Comparison of ENCODE assay signal across 10 mouse cellular contexts in genomic region chr11:59614120-59614519, GRCm38 (mm10). TPM values are rescaled to one million over a fixed set of nuclear protein-coding genes. Genes with fewer than 3 reads are reported as not detected.
DNase-seq lines count a peak whose midpoint lies in the region; ATAC-seq and TF ChIP-seq lines count a peak whose summit lies in the region.
"Had no signal": no experiment of that assay in that cellular context is flagged by ENCODE, and none has a peak within 500 bp of the region (broad histone marks: within the 10 kb centered on the region; RNA-seq: fewer than 3 reads in every experiment).

No protein-coding gene starts in this region.

- H3K9me3 ChIP-seq in forebrain, postnatal 0 days (ENCODE audit: low read length) = no peaks in the 10 kb centered on the region
- no peaks in the 10 kb centered on the region for H3K9me3 ChIP-seq in forebrain, embryonic 13.5 days (replicated peaks)
- H3K9me3 ChIP-seq in midbrain, embryonic 14.5 days (ENCODE audit: control insufficient read depth, low read length) = no peaks in the 10 kb centered on the region
- H3K9me3 ChIP-seq in midbrain, embryonic 11.5 days (ENCODE audit: control insufficient read depth, low read length) = no peaks in the 10 kb centered on the region
- H3K9me3 ChIP-seq: liver, embryonic 13.5 days had no signal

- H3K9ac ChIP-seq in forebrain, postnatal 0 days = no peak overlapping the region
- H3K9ac ChIP-seq in forebrain, embryonic 13.5 days = no peak overlapping the region
- H3K9ac ChIP-seq in midbrain, embryonic 14.5 days (replicated peaks; ENCODE audit: low read length) = no peak overlapping the region
- no peak overlapping the region for H3K9ac ChIP-seq in midbrain, embryonic 11.5 days (ENCODE audit: low read length)
- H3K9ac ChIP-seq: liver, embryonic 13.5 days had no signal

- no peaks in the 10 kb centered on the region for H3K36me3 ChIP-seq in forebrain, postnatal 0 days (ENCODE audit: insufficient read depth)
- H3K36me3 ChIP-seq in forebrain, embryonic 13.5 days (ENCODE audit: poor library complexity, severe bottlenecking) = no peaks in the 10 kb centered on the region
- no peaks in the 10 kb centered on the region for H3K36me3 ChIP-seq in midbrain, embryonic 14.5 days (ENCODE audit: control insufficient read depth, insufficient read depth, low read length)
- no peaks in the 10 kb centered on the region for H3K36me3 ChIP-seq in midbrain, embryonic 11.5 days (ENCODE audit: control insufficient read depth, insufficient read depth, low read length)
- H3K36me3 ChIP-seq: liver, embryonic 13.5 days had no signal

- no peak overlapping the region for H3K4me2 ChIP-seq in forebrain, postnatal 0 days (ENCODE audit: low read depth)
- H3K4me2 ChIP-seq in forebrain, embryonic 13.5 days = no peak overlapping the region
- no peak overlapping the region for H3K4me2 ChIP-seq in midbrain, embryonic 14.5 days (ENCODE audit: low read length)
- no peak overlapping the region for H3K4me2 ChIP-seq in midbrain, embryonic 11.5 days
- H3K4me2 ChIP-seq: liver, embryonic 13.5 days had no signal

- no peaks in the 10 kb centered on the region for H3K4me1 ChIP-seq in forebrain, postnatal 0 days (ENCODE audit: insufficient read depth)
- H3K4me1 ChIP-seq in forebrain, embryonic 13.5 days = no peaks in the 10 kb centered on the region
- H3K4me1 ChIP-seq in midbrain, embryonic 14.5 days (ENCODE audit: control insufficient read depth, insufficient read depth, low read length) = no peaks in the 10 kb centered on the region
- H3K4me1 ChIP-seq in midbrain, embryonic 11.5 days (ENCODE audit: control insufficient read depth, insufficient read depth, low read length) = no peaks in the 10 kb centered on the region
- H3K4me1 ChIP-seq in lung, adult 2 months (ENCODE audit: control insufficient read depth, insufficient read depth, low read length) = peaks cover 2% of the 10 kb centered on the region; the same call in 1 of the 2 replicates
- H3K4me1 ChIP-seq: liver, embryonic 13.5 days had no signal

- peak; percentile 68 for TF ChIP-seq CTCF in forebrain, postnatal 0 days (IDR thresholded peaks at IDR 0.05; ENCODE audit: low read depth)
- peak; percentile 43; the same call in 1 of the 2 replicates for TF ChIP-seq CTCF in lung, adult 2 months (IDR thresholded peaks at IDR 0.05; ENCODE audit: insufficient read depth, low read length)

- TF ChIP-seq POLR2A in lung, adult 2 months (IDR thresholded peaks at IDR 0.05; ENCODE audit: borderline replicate concordance, extremely low read depth, low read depth, low read length) = no peak

- no peak overlapping the region for H3K4me3 ChIP-seq in forebrain, postnatal 0 days (ENCODE audit: low read depth, low read length)
- no peak overlapping the region for H3K4me3 ChIP-seq in forebrain, embryonic 13.5 days
- H3K4me3 ChIP-seq in midbrain, embryonic 14.5 days (replicated peaks; ENCODE audit: low read depth, low read length) = no peak overlapping the region
- no peak overlapping the region for H3K4me3 ChIP-seq in midbrain, embryonic 11.5 days (ENCODE audit: low read depth, low read length)
- H3K4me3 ChIP-seq in lung, adult 2 months (replicated peaks; ENCODE audit: extremely low read depth, low read depth, low read length) = no peak overlapping the region
- H3K4me3 ChIP-seq: liver, embryonic 13.5 days had no signal

- 51% methylated on average over 4 of the region's 4 CpGs for WGBS in forebrain, postnatal 0 days
- WGBS in forebrain, embryonic 13.5 days = 61% methylated on average over 4 of the region's 4 CpGs
- 71% methylated on average over 4 of the region's 4 CpGs for WGBS in midbrain, embryonic 14.5 days
- 63% methylated on average over 4 of the region's 4 CpGs for WGBS in midbrain, embryonic 11.5 days
- WGBS in lung, adult 2 months = 18% methylated on average over 4 of the region's 4 CpGs

- H3K27ac ChIP-seq in forebrain, postnatal 0 days (ENCODE audit: low read depth, low read length) = no peak overlapping the region
- H3K27ac ChIP-seq in forebrain, embryonic 13.5 days = no peak overlapping the region
- no peak overlapping the region for H3K27ac ChIP-seq in midbrain, embryonic 14.5 days (replicated peaks; ENCODE audit: low read depth, low read length)
- no peak overlapping the region for H3K27ac ChIP-seq in midbrain, embryonic 11.5 days (ENCODE audit: low read depth, low read length)
- H3K27ac ChIP-seq: liver, embryonic 13.5 days had no signal

- no peaks in the 10 kb centered on the region for H3K27me3 ChIP-seq in forebrain, postnatal 0 days (ENCODE audit: insufficient read depth, low read length)
- no peaks in the 10 kb centered on the region for H3K27me3 ChIP-seq in forebrain, embryonic 13.5 days
- H3K27me3 ChIP-seq in midbrain, embryonic 14.5 days (ENCODE audit: control insufficient read depth, insufficient read depth, low read length) = no peaks in the 10 kb centered on the region
- H3K27me3 ChIP-seq in midbrain, embryonic 11.5 days (ENCODE audit: control insufficient read depth, insufficient read depth, low read length) = no peaks in the 10 kb centered on the region

- DNase-seq in forebrain, postnatal 0 days = peak; percentile 49
- peak; percentile 49 for DNase-seq in midbrain, embryonic 14.5 days
- no peak for DNase-seq in midbrain, embryonic 11.5 days (ENCODE audit: low spot score, missing footprints)
- peak; percentile 4 for DNase-seq in embryo, embryonic 9.5 days (ENCODE audit: extremely low spot score)
- no peak for DNase-seq in lung, adult 2 months
- DNase-seq in spleen, postnatal 36 days (ENCODE audit: low spot score in 2 of 2) = no peak
- no peak for DNase-seq in spleen, adult 18-20 months
- DNase-seq: liver, embryonic 13.5 days had no signal

- ATAC-seq in forebrain, postnatal 0 days = peak; percentile 45; the same call in 1 of the 2 replicates
- ATAC-seq in forebrain, embryonic 13.5 days = no peak
- no peak for ATAC-seq in midbrain, embryonic 14.5 days (ENCODE audit: low FRiP score, low TSS enrichment)
- no peak for ATAC-seq in midbrain, embryonic 11.5 days (ENCODE audit: low FRiP score)

RNA-seq across cellular contexts. Expression of gene Olfr223, which starts 21.0 kb away (rescaled TPM):
- not detected in 2 replicates for total RNA-seq in forebrain, postnatal 0 days (2014; rRNA removed)
- not detected in 2 replicates for polyA plus RNA-seq in forebrain, postnatal 0 days (2015; fragmentation: Nextera tagmentation; extraction: Ambion mirVana)
- not detected in 2 replicates for polyA plus RNA-seq in forebrain, embryonic 13.5 days (2015; fragmentation: Nextera tagmentation; extraction: Ambion mirVana)
- not detected in 2 replicates for polyA plus RNA-seq in midbrain, embryonic 14.5 days (2014; fragmentation: Nextera tagmentation; extraction: Ambion mirVana)
- not detected in 2 replicates for polyA plus RNA-seq in midbrain, embryonic 11.5 days (2014; fragmentation: Nextera tagmentation; extraction: Ambion mirVana)
- not detected in 2 replicates for polyA plus RNA-seq in lung, adult 2 months (2012; rRNA removed)
- polyA plus RNA-seq: liver, embryonic 13.5 days; spleen, adult 2 months had no signal

RNA-seq across cellular contexts. Expression of gene Olfr222, which starts 38.1 kb away (rescaled TPM):
- not detected in 2 replicates for total RNA-seq in forebrain, postnatal 0 days (2014; rRNA removed)
- polyA plus RNA-seq in forebrain, postnatal 0 days (2015; fragmentation: Nextera tagmentation; extraction: Ambion mirVana) = not detected in 2 replicates
- polyA plus RNA-seq in forebrain, embryonic 13.5 days (2015; fragmentation: Nextera tagmentation; extraction: Ambion mirVana) = not detected in 2 replicates
- not detected in 2 replicates for polyA plus RNA-seq in midbrain, embryonic 14.5 days (2014; fragmentation: Nextera tagmentation; extraction: Ambion mirVana)
- not detected in 2 replicates for polyA plus RNA-seq in midbrain, embryonic 11.5 days (2014; fragmentation: Nextera tagmentation; extraction: Ambion mirVana)
- not detected in 2 replicates for polyA plus RNA-seq in lung, adult 2 months (2012; rRNA removed)
- polyA plus RNA-seq: liver, embryonic 13.5 days; spleen, adult 2 months had no signal

RNA-seq across cellular contexts. Expression of gene Mprip, which starts 47.0 kb away (rescaled TPM):
- 191 and 205 TPM in 2 replicates for total RNA-seq in forebrain, postnatal 0 days (2014; rRNA removed)
- 62.0 and 62.2 TPM in 2 replicates for polyA plus RNA-seq in forebrain, postnatal 0 days (2015; fragmentation: Nextera tagmentation; extraction: Ambion mirVana)
- 37.1 and 40.5 TPM in 2 replicates for polyA plus RNA-seq in forebrain, embryonic 13.5 days (2015; fragmentation: Nextera tagmentation; extraction: Ambion mirVana)
- 62.6 and 68.7 TPM in 2 replicates for polyA plus RNA-seq in midbrain, embryonic 14.5 days (2014; fragmentation: Nextera tagmentation; extraction: Ambion mirVana)
- 55.9 and 69.5 TPM in 2 replicates for polyA plus RNA-seq in midbrain, embryonic 11.5 days (2014; fragmentation: Nextera tagmentation; extraction: Ambion mirVana)
- polyA plus RNA-seq in lung, adult 2 months (2012; rRNA removed) = 164 and 239 TPM in 2 replicates

Comparison
In these comparisons a context has a peak if more than half of its experiments do, and no peak if none do; other contexts are left out.
1. DNase-seq: peak in forebrain, postnatal 0 days (single experiment), midbrain, embryonic 14.5 days (single experiment) and embryo, embryonic 9.5 days (single experiment); none in midbrain, embryonic 11.5 days (single experiment), lung, adult 2 months (single experiment), spleen, postnatal 36 days (0 of 2) and spleen, adult 18-20 months (0 of 2).